Mouse (Mus musculus): ENCODE measurements around the gene Tbkbp1. TPM values are rescaled to one million over a fixed set of nuclear protein-coding genes. Genes with fewer than 3 reads are reported as not detected.

Gene Tbkbp1
- polyA plus RNA-seq, 1 experiment from 2014 or later: 9.5 TPM

- peak overlapping the region; percentile 67 for H3K4me2 ChIP-seq
- peaks cover 34% of the 10 kb centered on the region for H3K36me3 ChIP-seq
- peaks cover 42% of the 10 kb centered on the region for H3K4me1 ChIP-seq (replicated peaks)
- H3K9me3 ChIP-seq: no peaks in the 10 kb centered on the region
- peak overlapping the region; percentile 95 for H3K9ac ChIP-seq
- 0% methylated on average over 54 of the region's 74 CpGs for WGBS
- H3K27ac ChIP-seq (replicated peaks): peak overlapping the region; percentile 99
- ATAC-seq (ENCODE audit: low read depth): peak; percentile 77
- H3K4me3 ChIP-seq: peak overlapping the region; percentile 95
- H3K27me3 ChIP-seq: no peaks in the 10 kb centered on the region
Observed at GRCm38 (mm10) chr11:97186947-97187763, 35.9 kb upstream of the Tbkbp1 start.

DNA sequence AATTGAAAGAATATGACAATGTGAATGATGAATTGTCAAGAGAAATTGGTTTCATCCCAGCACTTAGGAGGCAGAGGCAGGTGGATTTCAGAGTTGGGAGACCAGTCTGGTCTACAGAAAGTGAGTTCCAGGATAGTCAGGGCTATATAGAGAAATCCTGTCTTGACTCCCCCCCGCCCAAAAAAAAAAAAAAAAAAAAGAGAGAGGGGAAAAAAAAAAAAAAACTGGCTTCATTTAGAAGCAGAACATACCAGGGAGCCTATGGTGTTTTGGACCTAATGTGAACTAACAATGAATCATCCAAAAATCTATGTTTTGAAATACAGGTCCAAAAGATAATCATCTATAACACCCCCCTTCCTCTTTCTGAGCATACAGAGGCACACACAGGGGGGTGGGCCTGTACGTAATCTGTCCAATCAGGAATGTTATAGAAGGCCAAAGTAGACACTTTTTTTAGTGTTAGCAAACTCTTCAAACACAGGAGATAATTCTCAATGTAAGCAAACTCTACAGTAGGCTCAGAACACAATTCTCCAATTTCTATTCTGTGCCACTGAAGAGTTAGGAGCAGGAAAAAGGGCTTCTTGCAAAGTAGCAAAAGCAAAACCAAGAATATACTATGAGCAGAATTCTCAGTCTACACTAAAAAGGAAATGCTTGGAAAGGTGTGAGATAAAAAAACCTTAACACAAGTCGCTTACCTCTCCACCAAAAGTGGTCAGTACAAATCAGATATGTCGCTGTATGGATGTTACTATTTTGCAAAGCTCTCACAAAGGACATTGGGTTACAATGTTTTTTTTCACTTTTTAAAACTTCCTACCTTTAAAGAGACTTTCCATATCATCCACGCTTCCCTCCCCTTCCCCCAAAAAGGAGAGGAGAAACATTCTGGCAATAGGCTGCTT is 34.7 kb upstream of the Tbkbp1 start:
- no peak for ATAC-seq (ENCODE audit: low read depth)
- Histone ChIP-seq H3K4me2 (peak overlapping the region; percentile 67), H3K4me3 (peak overlapping the region; percentile 95), H3K27ac (replicated peaks) (no peak overlapping the region), H3K4me1 (replicated peaks) (peaks cover 42% of the 10 kb centered on the region), H3K27me3 (no peaks in the 10 kb centered on the region), H3K9ac (peak overlapping the region; percentile 95), H3K36me3 (peaks cover 46% of the 10 kb centered on the region), H3K9me3 (no peaks in the 10 kb centered on the region)
- WGBS: 71% methylated on average over 5 of the region's 5 CpGs

- Histone ChIP-seq H3K4me3 (no peak overlapping the region), H3K9ac (no peak overlapping the region; the same call in 1 of the 2 replicates), H3K27me3 (no peaks in the 10 kb centered on the region), H3K36me3 (peaks cover 57% of the 10 kb centered on the region), H3K4me1 (replicated peaks) (peaks cover 42% of the 10 kb centered on the region), H3K9me3 (no peaks in the 10 kb centered on the region), H3K27ac (replicated peaks) (no peak overlapping the region), H3K4me2 (no peak overlapping the region)
- ATAC-seq (ENCODE audit: low read depth): no peak
- WGBS: 84% methylated on average over 5 of the region's 5 CpGs
Observed at GRCm38 (mm10) chr11:97184875-97185274, 33.6 kb upstream of the Tbkbp1 start.

DNA sequence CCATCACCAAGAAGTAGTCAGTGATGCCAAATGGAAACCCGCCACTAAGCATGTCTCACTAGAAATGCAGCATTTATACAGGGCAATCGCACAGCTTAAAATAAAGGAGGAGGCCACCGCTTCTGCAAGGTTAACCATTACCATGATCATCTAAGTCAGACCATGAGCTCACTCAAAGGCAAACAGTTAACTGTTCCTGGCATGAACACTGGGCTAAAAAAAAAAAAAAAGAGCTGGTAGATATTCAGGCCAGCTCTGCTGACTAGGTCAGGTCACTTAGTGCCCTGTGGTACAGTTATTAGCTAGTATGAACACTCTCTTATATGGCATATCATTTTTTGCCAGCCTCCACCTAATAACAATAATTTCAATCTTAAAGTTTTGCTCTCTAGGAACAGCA is 31.2 kb upstream of the Tbkbp1 start:
- peaks cover 80% of the 10 kb centered on the region for H3K36me3 ChIP-seq
- H3K4me3 ChIP-seq: no peak overlapping the region
- WGBS: 94% methylated on average over 3 of the region's 3 CpGs
- no peak overlapping the region for H3K4me2 ChIP-seq
- no peak overlapping the region; the same call in 1 of the 2 replicates for H3K9ac ChIP-seq
- no peaks in the 10 kb centered on the region for H3K27me3 ChIP-seq
- peaks cover 30% of the 10 kb centered on the region for H3K4me1 ChIP-seq (replicated peaks)
- H3K9me3 ChIP-seq: no peaks in the 10 kb centered on the region
- no peak overlapping the region for H3K27ac ChIP-seq (replicated peaks)
- ATAC-seq (ENCODE audit: low read depth): no peak

- ATAC-seq (ENCODE audit: low read depth): no peak
- Histone ChIP-seq H3K27me3 (no peaks in the 10 kb centered on the region), H3K4me3 (no peak overlapping the region), H3K4me2 (no peak overlapping the region), H3K27ac (replicated peaks) (no peak overlapping the region), H3K9me3 (no peaks in the 10 kb centered on the region), H3K36me3 (peaks cover 93% of the 10 kb centered on the region), H3K9ac (no peak overlapping the region), H3K4me1 (replicated peaks) (peaks cover 23% of the 10 kb centered on the region)
- WGBS: 86% methylated on average over 5 of the region's 5 CpGs
Observed at GRCm38 (mm10) chr11:97181061-97181460, 29.8 kb upstream of the Tbkbp1 start.

DNA sequence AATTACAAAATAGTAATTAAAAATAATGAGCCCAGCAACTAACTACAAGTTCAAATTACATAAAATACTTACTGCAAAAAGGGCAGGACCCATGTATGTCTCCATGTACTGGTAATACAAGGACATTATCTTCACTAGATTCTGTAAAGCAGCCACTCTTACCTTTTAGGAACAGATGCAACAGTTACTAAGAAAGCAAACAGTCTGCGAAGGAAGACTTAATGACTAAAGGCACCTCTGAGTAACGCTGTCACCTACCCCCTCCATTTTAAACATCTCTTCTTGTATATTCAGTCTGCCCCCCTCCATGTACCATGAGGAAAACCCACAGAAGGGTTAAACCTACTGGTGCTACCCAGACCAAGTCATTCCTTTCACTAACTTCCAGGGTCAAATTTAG is 26.9 kb upstream of the Tbkbp1 start:
- H3K27me3 ChIP-seq: no peaks in the 10 kb centered on the region
- H3K27ac ChIP-seq (replicated peaks): no peak overlapping the region
- ATAC-seq (ENCODE audit: low read depth): no peak
- H3K9me3 ChIP-seq: no peaks in the 10 kb centered on the region
- no peak overlapping the region for H3K9ac ChIP-seq
- H3K4me3 ChIP-seq: no peak overlapping the region
- WGBS: 91% methylated on average over 2 of the region's 2 CpGs
- H3K4me2 ChIP-seq: no peak overlapping the region
- H3K4me1 ChIP-seq (replicated peaks): no peaks in the 10 kb centered on the region
- H3K36me3 ChIP-seq: peaks cover 98% of the 10 kb centered on the region

DNA sequence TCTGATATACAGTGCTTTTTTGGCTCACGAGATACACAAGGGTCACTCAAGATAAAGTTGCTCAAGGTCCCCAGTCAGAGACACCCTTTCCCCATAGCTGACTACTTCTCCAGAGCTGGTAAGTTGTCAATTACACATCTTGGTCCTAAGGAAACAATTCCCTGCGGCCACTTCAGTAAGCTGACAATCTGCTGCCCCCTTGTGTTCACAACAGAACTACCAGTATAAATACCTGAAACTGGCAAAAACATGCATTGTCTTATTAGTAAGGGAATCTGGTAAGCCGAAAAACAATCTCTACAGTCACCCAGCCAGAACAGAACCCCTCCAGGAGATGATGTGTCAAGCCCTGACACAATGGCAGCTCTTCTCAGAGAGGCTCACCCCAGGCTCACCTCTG is 25.6 kb upstream of the Tbkbp1 start:
- Histone ChIP-seq H3K36me3 (peaks cover 98% of the 10 kb centered on the region), H3K4me1 (replicated peaks) (no peaks in the 10 kb centered on the region), H3K9ac (no peak overlapping the region), H3K27ac (replicated peaks) (no peak overlapping the region), H3K9me3 (no peaks in the 10 kb centered on the region), H3K4me3 (no peak overlapping the region), H3K4me2 (no peak overlapping the region), H3K27me3 (no peaks in the 10 kb centered on the region)
- 65% methylated on average over 3 of the region's 3 CpGs for WGBS
- no peak for ATAC-seq (ENCODE audit: low read depth)

- Histone ChIP-seq H3K9me3 (no peaks in the 10 kb centered on the region), H3K4me1 (replicated peaks) (no peaks in the 10 kb centered on the region), H3K4me2 (no peak overlapping the region), H3K9ac (no peak overlapping the region), H3K36me3 (peaks cover 98% of the 10 kb centered on the region), H3K27me3 (no peaks in the 10 kb centered on the region), H3K27ac (replicated peaks) (no peak overlapping the region), H3K4me3 (no peak overlapping the region)
- ATAC-seq (ENCODE audit: low read depth): no peak
- 90% methylated on average over 7 of the region's 7 CpGs for WGBS
Observed at GRCm38 (mm10) chr11:97175499-97175898, 24.2 kb upstream of the Tbkbp1 start.

- no peaks in the 10 kb centered on the region for H3K9me3 ChIP-seq
- 73% methylated on average over 6 of the region's 6 CpGs for WGBS
- no peak overlapping the region for H3K4me2 ChIP-seq
- no peak overlapping the region for H3K4me3 ChIP-seq
- peaks cover 97% of the 10 kb centered on the region for H3K36me3 ChIP-seq
- no peak overlapping the region for H3K9ac ChIP-seq
- no peaks in the 10 kb centered on the region for H3K27me3 ChIP-seq
- no peak for ATAC-seq (ENCODE audit: low read depth)
- H3K4me1 ChIP-seq (replicated peaks): no peaks in the 10 kb centered on the region
- H3K27ac ChIP-seq (replicated peaks): no peak overlapping the region
Observed at GRCm38 (mm10) chr11:97160341-97160740, 9.0 kb upstream of the Tbkbp1 start.

DNA sequence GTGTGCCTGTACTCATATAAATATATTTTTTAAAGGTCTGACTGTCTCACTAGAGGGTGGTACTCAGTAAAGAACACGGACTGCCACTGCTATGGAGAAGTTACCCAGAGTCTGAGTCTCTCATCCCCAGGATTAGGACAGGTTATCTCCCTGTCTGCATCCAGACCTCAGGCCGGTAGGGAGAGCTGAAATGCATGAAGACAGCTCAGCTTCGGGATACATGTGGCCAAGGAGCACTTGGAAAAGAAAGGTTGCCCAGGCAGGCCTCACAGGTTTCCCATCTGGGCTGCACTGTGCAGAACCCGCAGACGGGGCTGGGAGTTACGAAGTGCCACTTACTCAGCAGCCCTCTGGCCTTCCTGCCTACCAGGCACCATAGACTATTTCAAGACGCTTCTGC is 5.7 kb upstream of the Tbkbp1 start:
- Histone ChIP-seq H3K4me3 (no peak overlapping the region), H3K27me3 (no peaks in the 10 kb centered on the region), H3K4me1 (replicated peaks) (peaks cover 13% of the 10 kb centered on the region), H3K36me3 (peaks cover 73% of the 10 kb centered on the region), H3K27ac (replicated peaks) (no peak overlapping the region), H3K9ac (no peak overlapping the region), H3K9me3 (no peaks in the 10 kb centered on the region), H3K4me2 (no peak overlapping the region)
- 82% methylated on average over 7 of the region's 7 CpGs for WGBS
- ATAC-seq (ENCODE audit: low read depth): no peak

DNA sequence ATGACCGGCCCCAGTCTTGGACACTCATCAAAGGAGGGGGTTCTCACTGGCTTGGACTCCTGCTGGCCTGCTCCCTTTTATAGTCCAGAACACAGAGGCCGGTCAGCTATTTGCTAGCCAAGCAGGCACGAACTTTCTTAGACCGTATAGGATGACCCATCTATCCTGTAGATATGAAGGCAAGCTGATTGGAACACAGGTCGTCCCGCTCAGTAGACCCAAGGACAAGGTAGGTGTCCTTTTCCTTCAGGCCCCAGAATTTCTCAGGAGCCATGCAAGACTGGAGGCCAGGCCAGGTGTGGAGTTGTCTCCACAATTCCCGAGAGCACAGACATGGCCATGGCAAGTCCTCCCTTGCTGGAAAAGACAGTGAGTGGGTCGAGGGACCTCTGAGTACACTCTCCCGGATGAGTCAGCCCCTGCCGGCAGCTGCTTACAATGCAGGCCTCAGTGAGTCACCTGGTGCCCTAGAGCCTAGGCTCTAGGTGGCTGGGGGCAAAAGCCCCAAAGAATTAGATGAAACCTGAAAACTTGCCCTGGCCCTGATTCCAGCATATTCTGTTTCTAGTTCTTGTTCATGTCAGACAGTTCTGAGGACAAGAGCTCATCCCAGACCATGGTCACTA is 1.5 kb upstream of the Tbkbp1 start:
- Histone ChIP-seq H3K4me2 (peak overlapping the region; percentile 85), H3K4me1 (replicated peaks) (peaks cover 38% of the 10 kb centered on the region), H3K27me3 (0 out of 2 replicates have a peak, but pooled peaks cover 5% of the 10 kb centered on the region), H3K4me3 (peak overlapping the region; percentile 75), H3K36me3 (peaks cover 40% of the 10 kb centered on the region), H3K9ac (peak overlapping the region; percentile 91), H3K27ac (replicated peaks) (0 out of 2 replicates have a peak overlapping the region, but pooled peaks have one; percentile 97), H3K9me3 (no peaks in the 10 kb centered on the region)
- 20% methylated on average over 10 of the region's 10 CpGs for WGBS
- no peak for ATAC-seq (ENCODE audit: low read depth)

DNA sequence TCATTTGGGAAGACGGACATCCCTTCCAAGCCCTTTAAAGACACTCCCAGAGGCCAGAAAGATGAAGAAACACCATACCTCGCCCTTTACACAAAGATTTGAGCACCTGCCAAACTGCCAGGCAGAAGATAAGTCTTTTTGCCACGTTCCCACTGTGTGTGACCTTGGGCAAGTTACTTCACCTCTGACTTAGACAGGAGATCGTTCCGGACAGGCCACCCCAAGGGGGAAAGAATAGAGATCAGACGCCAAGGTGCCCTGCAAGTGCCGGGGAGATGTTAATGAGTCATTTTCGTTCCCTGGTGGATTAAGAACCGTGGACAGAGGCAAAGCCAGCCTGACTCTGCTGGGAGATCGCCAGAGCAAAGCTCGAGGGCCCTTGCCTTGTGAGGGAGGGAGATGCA is 730 bp upstream of the Tbkbp1 start:
- WGBS: 2% methylated on average over 11 of the region's 11 CpGs
- peak overlapping the region; percentile 97 for H3K27ac ChIP-seq (replicated peaks)
- H3K9me3 ChIP-seq: no peaks in the 10 kb centered on the region
- ATAC-seq (ENCODE audit: low read depth): no peak
- peak overlapping the region; percentile 85 for H3K4me2 ChIP-seq
- H3K4me1 ChIP-seq (replicated peaks): peaks cover 38% of the 10 kb centered on the region
- H3K27me3 ChIP-seq: 0 out of 2 replicates have a peak, but pooled peaks cover 5% of the 10 kb centered on the region
- H3K4me3 ChIP-seq: peak overlapping the region; percentile 75
- H3K36me3 ChIP-seq: peaks cover 40% of the 10 kb centered on the region
- peak overlapping the region; percentile 91 for H3K9ac ChIP-seq
